Mouse (Mus musculus) bone marrow macrophage, adult 2 months (primary cell): ENCODE results near the gene Gm27021.

Source experiments
- CTCF ChIP-seq: IDR thresholded peaks from 2 replicates; pipeline ENCODE4 v1.5.1; 2012; ENCODE audit warnings: low read depth, mild to moderate bottlenecking, low read length, moderate library complexity
- POLR2A ChIP-seq: IDR thresholded peaks from 2 replicates; pipeline ENCODE4 v1.6.1; 2012; ENCODE audit warnings: mild to moderate bottlenecking, low read depth, low read length, borderline replicate concordance

DNA sequence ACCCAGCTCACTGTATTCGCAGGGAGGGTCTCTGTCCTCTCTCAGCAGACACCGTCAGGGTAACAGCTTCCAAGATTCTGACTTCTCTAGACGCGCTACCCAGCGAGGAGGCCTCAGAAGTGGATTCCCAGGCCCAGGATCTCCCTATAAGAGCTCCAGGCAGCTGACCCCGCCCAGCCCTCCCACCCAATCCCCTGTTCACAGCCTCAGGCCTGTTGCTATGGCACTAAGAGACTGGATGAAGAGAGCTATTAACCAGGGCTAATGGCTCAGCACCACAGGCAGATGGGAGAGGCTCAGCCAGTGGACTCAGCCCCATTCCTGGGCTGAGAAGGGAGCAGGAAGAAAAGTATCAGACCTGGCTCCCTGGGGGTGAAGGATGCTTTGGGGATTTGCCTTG is 65.2 kb downstream of the Gm27021 start:
- no peak for TF ChIP-seq POLR2A
- TF ChIP-seq CTCF, result no peak
